Mouse (Mus musculus) intestine, embryonic 16.5 days (tissue): ENCODE measurements around the gene Apoh. TPM values are rescaled to one million over a fixed set of nuclear protein-coding genes. Genes with fewer than 3 reads are reported as not detected.

ENCODE experiments used
- ATAC-seq: fragments of 200-750 bp; cut with Nextera tagmentation; 2 replicates; pipeline ENCODE4 v1.8.0; 2017; ENCODE audit warnings: moderate TSS enrichment, moderate library complexity
- H3K27ac ChIP-seq: fragments of 300-500 bp; sonication (generic); 2 replicates; pipeline ENCODE4 v1.5.1; 2014; ENCODE audit warnings: mild to moderate bottlenecking, low read length
- H3K27me3 ChIP-seq: fragments of 300-500 bp; sonication (generic); replicated peaks from 2 replicates; pipeline ENCODE4 v1.6.1; 2014; ENCODE audit warnings: low read length, control low read depth, mixed read lengths; ENCODE audit not compliant: control insufficient read depth, insufficient read depth
- H3K36me3 ChIP-seq: fragments of 300-500 bp; sonication (generic); 2 replicates; pipeline ENCODE4 v1.6.1; 2014; ENCODE audit warnings: low read length, control low read depth; ENCODE audit not compliant: control insufficient read depth, insufficient read depth
- H3K4me1 ChIP-seq: fragments of 300-500 bp; sonication (generic); 2 replicates; pipeline ENCODE4 v1.6.1; 2014; ENCODE audit warnings: low read length, control low read depth, mixed read lengths; ENCODE audit not compliant: control insufficient read depth, insufficient read depth
- H3K4me2 ChIP-seq: fragments of 300-500 bp; sonication (generic); 2 replicates; pipeline ENCODE4 v1.6.1; 2014; ENCODE audit warnings: low read depth, low read length, control low read depth
- H3K4me3 ChIP-seq: fragments of 300-500 bp; sonication (generic); 2 replicates; pipeline ENCODE4 v1.5.1; 2014; ENCODE audit warnings: mild to moderate bottlenecking, low read length
- H3K9ac ChIP-seq: fragments of 300-500 bp; sonication (generic); 2 replicates; pipeline ENCODE4 v1.6.1; 2014; ENCODE audit warnings: low read depth, low read length
- H3K9me3 ChIP-seq: fragments of 300-500 bp; sonication (generic); 2 replicates; pipeline ENCODE4 v1.6.1; 2016; ENCODE audit warnings: low read length, control low read depth; ENCODE audit not compliant: control insufficient read depth
- WGBS: fragments of 180-500 bp; shearing (Covaris S2); extraction: QIAGEN DNeasy Blood & Tissue Kit; methylation state at CpG from one replicate; pipeline ENCODE4 v1.1.7; 2014; 5-methylcytosine and 5-hydroxymethylcytosine counted together
- polyA plus RNA-seq: library from polyadenylated mRNA; unstranded; fragments of >200 nt; fragmentation: Nextera tagmentation; extraction: Ambion mirVana; gene quantifications from 2 replicates; pipeline ENCODE4 v1.2.1, GENCODE M21; 2015

The Apoh gene
- polyA plus RNA-seq, 1 experiment from 2014 or later: 11.5 TPM

DNA sequence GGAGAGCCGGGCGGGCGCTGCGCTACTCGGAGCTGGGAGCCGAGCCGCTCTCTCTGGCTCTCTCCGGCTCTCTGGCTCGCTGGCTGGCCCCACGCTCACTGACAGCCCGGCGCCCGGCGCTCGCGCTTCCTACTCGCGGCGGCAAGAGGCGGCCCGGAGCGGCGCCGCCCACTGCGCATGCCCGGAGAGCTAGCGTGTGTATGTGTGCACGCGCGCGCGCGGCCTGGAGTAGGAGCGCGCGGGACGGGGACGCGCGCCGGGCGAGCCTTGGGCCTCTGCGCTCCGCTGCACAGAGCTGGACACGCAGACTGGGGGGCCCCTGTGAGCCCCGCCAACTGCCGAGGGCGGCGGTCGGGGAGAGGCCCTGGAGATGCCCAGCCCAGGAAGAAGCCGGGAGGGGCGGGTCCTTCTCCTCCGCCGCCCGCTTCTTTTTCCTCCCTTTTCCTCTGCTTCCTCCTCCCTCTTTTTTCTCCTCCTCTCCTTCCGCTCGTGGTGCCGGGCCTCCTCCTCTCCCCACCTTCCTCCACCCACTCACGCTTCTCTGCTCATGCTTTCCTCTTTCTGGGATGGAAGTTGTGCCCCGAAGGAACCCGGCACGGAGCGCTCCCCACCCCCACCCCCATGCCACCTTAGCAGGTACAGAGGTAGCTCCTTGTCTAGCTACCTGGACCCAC is 772 bp downstream of the Apoh start, which contains the start of gene Prkca:
Gene Prkca (minus strand): TSS at position 140 of the 674 bp plus-strand sequence.
- Histone ChIP-seq H3K4me1 (peaks cover 8% of the 10 kb centered on the region), H3K27me3 (no peaks in the 10 kb centered on the region), H3K9me3 (no peaks in the 10 kb centered on the region), H3K4me2 (peak within 1 kb of the TSS; percentile 83), H3K4me3 (peak within 1 kb of the TSS; percentile 79), H3K27ac (peak within 1 kb of the TSS; percentile 90), H3K9ac (peak within 1 kb of the TSS; percentile 86), H3K36me3 (no peaks in the 10 kb centered on the region)
- WGBS: under 1% methylated on average over 54 of the region's 63 CpGs
- ATAC-seq: peak; percentile 98

DNA sequence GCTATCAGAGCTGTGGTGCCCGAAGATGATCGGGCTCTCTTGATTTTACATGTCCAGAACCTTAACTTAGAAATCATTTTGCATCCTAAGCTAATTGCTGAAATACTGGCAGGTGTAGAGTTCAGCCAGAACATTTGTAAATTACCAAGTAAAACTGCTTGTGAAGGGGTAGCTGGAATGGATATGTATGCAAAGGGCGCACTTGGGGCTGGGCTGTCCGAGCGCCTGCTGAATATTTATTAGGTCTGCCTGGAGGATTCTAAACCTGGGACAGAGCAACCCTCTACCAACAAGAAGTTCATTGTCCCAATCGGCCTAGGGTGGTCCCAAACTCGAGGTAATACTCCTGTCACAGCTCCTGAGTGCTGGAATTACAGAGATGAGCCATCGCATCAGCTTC is 1.6 kb downstream of the Apoh start:
- Histone ChIP-seq H3K9me3 (no peaks in the 10 kb centered on the region), H3K27me3 (no peaks in the 10 kb centered on the region), H3K4me3 (peak overlapping the region; percentile 79; the same call in 1 of the 2 replicates), H3K9ac (peak overlapping the region; percentile 86; the same call in 1 of the 2 replicates), H3K4me2 (peak overlapping the region; percentile 83), H3K4me1 (peaks cover 8% of the 10 kb centered on the region), H3K27ac (no peak overlapping the region), H3K36me3 (no peaks in the 10 kb centered on the region)
- ATAC-seq: no peak
- WGBS: 60% methylated on average over 8 of the region's 8 CpGs

DNA sequence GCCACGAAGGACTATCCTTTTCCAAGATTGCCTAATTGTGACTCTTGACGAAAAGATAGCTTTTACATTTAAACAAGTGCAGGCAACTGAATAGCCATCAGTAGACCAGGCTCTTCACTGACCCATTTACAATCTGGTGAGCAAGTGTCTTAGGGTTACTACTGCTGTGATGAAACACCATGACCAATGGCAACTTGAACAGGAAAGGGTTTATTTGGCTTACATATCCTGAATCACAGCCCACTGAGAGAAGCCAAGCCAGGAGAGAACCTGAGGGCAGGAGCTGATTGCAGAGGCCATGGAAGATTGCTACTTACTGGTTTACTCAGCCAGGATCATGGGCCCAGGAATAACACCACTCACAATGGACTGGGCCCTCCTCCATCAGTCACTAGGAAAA is 2.2 kb downstream of the Apoh start:
- Histone ChIP-seq H3K4me3 (no peak overlapping the region), H3K9me3 (no peaks in the 10 kb centered on the region), H3K36me3 (no peaks in the 10 kb centered on the region), H3K9ac (no peak overlapping the region), H3K4me2 (no peak overlapping the region), H3K4me1 (peaks cover 8% of the 10 kb centered on the region), H3K27me3 (no peaks in the 10 kb centered on the region), H3K27ac (no peak overlapping the region)
- no peak for ATAC-seq
- WGBS: 85% methylated on average over 2 of the region's 2 CpGs

DNA sequence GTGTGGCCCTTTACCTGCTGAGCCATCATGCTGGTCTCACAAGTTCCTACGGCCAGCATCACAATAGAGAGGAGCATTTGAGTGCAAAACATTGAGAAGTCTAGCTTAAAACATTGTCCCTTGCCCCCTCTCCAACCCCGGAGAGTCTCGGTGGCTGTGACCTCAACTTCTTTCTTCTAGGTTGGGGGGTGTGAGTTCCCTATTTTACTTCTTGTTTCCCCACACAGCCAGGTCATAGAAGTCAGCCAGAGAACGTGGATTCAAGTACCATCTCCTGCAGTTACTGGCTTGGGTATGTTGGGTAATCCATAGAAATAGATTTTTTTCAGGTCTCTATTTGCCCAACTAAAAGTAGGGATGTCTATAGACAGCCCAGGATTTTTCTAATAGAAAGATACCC is 7.6 kb downstream of the Apoh start:
- no peaks in the 10 kb centered on the region for H3K4me1 ChIP-seq
- H3K27me3 ChIP-seq: no peaks in the 10 kb centered on the region
- no peak overlapping the region for H3K4me2 ChIP-seq
- H3K36me3 ChIP-seq: no peaks in the 10 kb centered on the region
- H3K9me3 ChIP-seq: no peaks in the 10 kb centered on the region
- H3K9ac ChIP-seq: no peak overlapping the region
- 72% methylated on average over 4 of the region's 4 CpGs for WGBS
- no peak overlapping the region for H3K27ac ChIP-seq
- no peak overlapping the region for H3K4me3 ChIP-seq
- no peak for ATAC-seq

DNA sequence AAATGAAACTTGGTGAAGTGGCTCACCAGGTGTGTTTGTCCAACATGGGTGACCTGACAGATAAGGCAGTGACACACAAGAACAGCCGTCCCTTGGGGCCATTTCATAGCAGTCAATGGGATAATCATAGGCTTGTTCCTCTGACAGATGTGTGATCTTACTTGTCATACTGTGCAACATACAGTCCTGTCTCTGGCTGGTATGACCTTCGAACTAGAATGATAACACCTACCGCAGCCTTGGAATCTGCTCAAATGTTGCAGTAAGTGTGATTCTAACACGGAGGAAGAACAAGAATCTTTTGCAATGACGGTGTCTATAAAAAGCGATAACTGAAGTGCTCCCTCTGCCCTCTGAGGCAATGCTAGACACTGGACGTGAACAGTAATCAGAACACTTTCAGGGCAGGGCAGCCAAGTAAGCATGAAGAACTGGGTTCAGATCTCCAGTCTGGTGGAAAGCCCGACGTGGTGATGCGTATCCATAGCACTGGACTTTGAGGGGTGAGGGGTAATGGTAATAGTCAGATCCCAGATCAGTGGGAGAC is 9.8 kb downstream of the Apoh start:
- peak; percentile 82 for ATAC-seq
- WGBS: 75% methylated on average over 10 of the region's 10 CpGs
- H3K9me3 ChIP-seq: no peaks in the 10 kb centered on the region
- H3K36me3 ChIP-seq: no peaks in the 10 kb centered on the region
- no peaks in the 10 kb centered on the region for H3K4me1 ChIP-seq
- no peak overlapping the region for H3K4me3 ChIP-seq
- no peaks in the 10 kb centered on the region for H3K27me3 ChIP-seq
- H3K27ac ChIP-seq: no peak overlapping the region
- no peak overlapping the region for H3K9ac ChIP-seq
- H3K4me2 ChIP-seq: no peak overlapping the region

DNA sequence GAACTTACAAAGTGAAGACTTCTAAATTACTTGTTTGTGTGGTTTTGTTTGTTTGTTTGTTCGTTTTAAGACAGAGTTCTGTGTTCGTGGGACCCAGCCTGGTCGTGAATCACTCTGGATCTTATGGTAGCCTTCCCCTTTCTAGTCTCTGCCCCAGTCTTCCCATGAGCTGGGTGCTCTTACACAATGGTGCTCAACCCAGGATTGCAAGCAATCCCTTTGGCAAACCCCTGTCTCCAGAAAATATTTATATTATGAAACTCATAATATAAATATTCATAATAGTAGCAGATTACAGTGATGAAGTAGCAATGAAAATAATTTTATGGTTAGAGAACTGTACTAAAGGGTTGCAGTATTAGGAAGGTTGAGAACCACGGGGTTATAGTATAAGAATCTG is 12.9 kb downstream of the Apoh start:
- no peaks in the 10 kb centered on the region for H3K27me3 ChIP-seq
- WGBS: 76% methylated on average over 4 of the region's 4 CpGs
- 0 out of 2 replicates have a peak, but pooled peaks cover 6% of the 10 kb centered on the region for H3K4me1 ChIP-seq
- H3K36me3 ChIP-seq: no peaks in the 10 kb centered on the region
- no peak for ATAC-seq
- no peak overlapping the region for H3K4me2 ChIP-seq
- H3K4me3 ChIP-seq: no peak overlapping the region
- H3K9ac ChIP-seq: no peak overlapping the region
- no peaks in the 10 kb centered on the region for H3K9me3 ChIP-seq
- H3K27ac ChIP-seq: no peak overlapping the region

DNA sequence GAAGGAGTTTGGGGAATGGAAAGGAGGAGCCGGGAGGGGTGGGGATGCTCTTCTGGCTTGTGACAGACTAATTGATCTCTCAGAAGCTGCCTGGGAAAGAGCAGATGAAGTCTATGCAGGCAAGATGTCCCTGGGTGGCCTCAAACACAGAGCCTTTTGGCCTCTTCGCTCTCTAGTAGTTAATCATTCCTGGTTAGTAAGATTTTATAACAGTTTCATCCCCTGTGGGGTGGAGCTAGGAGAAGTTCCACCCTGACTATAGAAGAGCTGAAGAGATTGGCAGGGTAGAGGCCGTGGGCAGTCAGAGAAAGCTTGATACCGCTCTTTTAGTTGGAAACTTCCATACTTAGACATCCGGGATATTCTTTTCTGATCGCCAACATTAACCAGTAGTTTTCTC is 15.8 kb downstream of the Apoh start:
- Histone ChIP-seq H3K36me3 (no peaks in the 10 kb centered on the region), H3K9ac (no peak overlapping the region), H3K4me1 (0 out of 2 replicates have a peak, but pooled peaks cover 6% of the 10 kb centered on the region), H3K4me3 (no peak overlapping the region), H3K27me3 (no peaks in the 10 kb centered on the region), H3K4me2 (no peak overlapping the region), H3K9me3 (no peaks in the 10 kb centered on the region), H3K27ac (no peak overlapping the region)
- WGBS: 55% methylated on average over 6 of the region's 6 CpGs
- ATAC-seq: peak; percentile 87

DNA sequence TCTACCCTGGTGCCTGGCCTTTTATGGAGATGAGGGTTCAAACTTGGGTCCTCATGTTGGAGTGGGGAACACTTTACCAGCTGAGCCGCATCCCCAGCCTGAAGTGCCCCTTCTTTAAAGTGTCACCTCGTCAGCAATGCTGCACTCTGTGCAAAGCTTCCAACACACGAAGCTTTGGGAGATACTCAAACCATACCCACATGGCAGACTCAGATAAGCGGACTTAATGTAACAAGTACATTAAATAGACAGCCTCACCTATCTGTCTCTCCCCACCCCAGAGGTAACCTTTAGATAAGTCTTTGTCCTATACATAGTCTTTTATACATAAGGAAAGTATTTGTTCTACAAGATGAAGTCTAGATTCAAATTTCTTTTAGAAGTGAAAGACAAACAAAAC is 17.8 kb downstream of the Apoh start:
- no peak overlapping the region for H3K27ac ChIP-seq
- no peak for ATAC-seq
- H3K36me3 ChIP-seq: no peaks in the 10 kb centered on the region
- no peak overlapping the region for H3K9ac ChIP-seq
- H3K9me3 ChIP-seq: no peaks in the 10 kb centered on the region
- 87% methylated on average over 4 of the region's 4 CpGs for WGBS
- H3K4me1 ChIP-seq: peaks cover 21% of the 10 kb centered on the region
- no peak overlapping the region for H3K4me2 ChIP-seq
- no peak overlapping the region for H3K4me3 ChIP-seq
- H3K27me3 ChIP-seq: no peaks in the 10 kb centered on the region

DNA sequence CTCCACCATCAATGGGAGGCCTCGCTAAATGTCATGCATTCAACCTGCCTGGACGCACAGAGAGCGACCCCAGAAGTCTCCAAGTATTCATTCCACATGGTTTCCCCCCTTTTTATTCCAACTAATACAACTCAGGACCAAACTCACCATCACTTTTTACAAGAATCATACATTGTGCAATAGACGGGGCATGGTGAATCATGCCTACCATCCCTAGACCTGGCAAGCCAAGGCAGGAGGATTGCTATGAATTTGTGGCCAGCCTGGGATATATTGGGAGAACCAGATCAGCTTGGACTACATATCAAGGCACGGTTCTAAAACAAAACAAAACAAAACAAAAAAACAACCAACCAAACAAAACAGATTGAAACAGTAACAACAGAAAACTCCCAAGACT is 19.8 kb downstream of the Apoh start:
- Histone ChIP-seq H3K4me3 (no peak overlapping the region), H3K9ac (no peak overlapping the region), H3K4me2 (no peak overlapping the region), H3K4me1 (peaks cover 21% of the 10 kb centered on the region), H3K36me3 (no peaks in the 10 kb centered on the region), H3K27ac (no peak overlapping the region), H3K9me3 (no peaks in the 10 kb centered on the region), H3K27me3 (no peaks in the 10 kb centered on the region)
- no peak for ATAC-seq
- WGBS: 94% methylated on average over 5 of the region's 5 CpGs
